Comparison of ENCODE assay signal across 8 mouse cellular contexts in the genomic region with DNA sequence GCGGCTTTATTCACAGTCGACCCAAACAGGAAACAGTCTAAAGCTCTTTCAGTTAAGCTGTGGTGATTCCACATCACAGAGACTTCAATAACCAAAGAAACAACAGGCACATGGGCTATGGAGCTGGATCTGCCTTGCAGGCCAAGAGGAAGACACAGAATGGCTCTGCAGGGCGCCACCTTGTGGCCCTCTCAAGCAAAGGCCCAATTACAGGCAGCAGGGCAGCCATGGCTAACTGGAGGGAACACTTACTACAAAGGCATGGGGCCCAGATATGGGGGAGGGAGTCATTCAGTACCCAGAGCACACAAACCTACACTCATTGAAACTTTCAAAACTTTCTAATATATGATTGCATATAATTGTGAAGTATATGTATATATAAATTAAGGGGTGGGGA. TPM values are rescaled to one million over a fixed set of nuclear protein-coding genes. Genes with fewer than 3 reads are reported as not detected.
DNase-seq lines count a peak whose midpoint lies in the region; ATAC-seq and TF ChIP-seq lines count a peak whose summit lies in the region.
"Had no signal": no experiment of that assay in that cellular context is flagged by ENCODE, and none has a peak within 500 bp of the region (broad histone marks: within the 10 kb centered on the region; RNA-seq: fewer than 3 reads in every experiment).

No protein-coding gene starts in this region.

- no peaks in the 10 kb centered on the region for H3K4me1 ChIP-seq in forebrain, postnatal 0 days (ENCODE audit: insufficient read depth)
- no peaks in the 10 kb centered on the region for H3K4me1 ChIP-seq in hindbrain, embryonic 16.5 days (ENCODE audit: control insufficient read depth, insufficient read depth, low read depth, low read length)
- H3K4me1 ChIP-seq in midbrain, embryonic 13.5 days (replicated peaks) = no peaks in the 10 kb centered on the region
- no peaks in the 10 kb centered on the region for H3K4me1 ChIP-seq in small intestine, adult 2 months (ENCODE audit: control insufficient read depth, insufficient read depth, insufficient read length, low read length)

- peak; percentile 87 for TF ChIP-seq CTCF in forebrain, postnatal 0 days (IDR thresholded peaks at IDR 0.05; ENCODE audit: low read depth)
- peak; percentile 98 for TF ChIP-seq CTCF in left cerebral cortex, adult 2 months (IDR thresholded peaks at IDR 0.05)
- peak; percentile 83 for TF ChIP-seq CTCF in small intestine, adult 2 months (IDR thresholded peaks at IDR 0.05; ENCODE audit: extremely low read depth, insufficient read length, insufficient replicate concordance, low read depth, low read length)

- no peak overlapping the region for H3K27ac ChIP-seq in forebrain, postnatal 0 days (ENCODE audit: low read depth, low read length)
- no peak overlapping the region for H3K27ac ChIP-seq in hindbrain, embryonic 16.5 days (ENCODE audit: low read depth, low read length)
- H3K27ac ChIP-seq in left cerebral cortex, adult 2 months = no peak overlapping the region
- H3K27ac ChIP-seq in midbrain, embryonic 13.5 days = no peak overlapping the region
- H3K27ac ChIP-seq in small intestine, adult 2 months (ENCODE audit: insufficient read depth, low read depth, low read length) = no peak overlapping the region

- TF ChIP-seq POLR2A in small intestine, adult 2 months (IDR thresholded peaks at IDR 0.05; ENCODE audit: low read depth, low read length) = no peak

- no peak overlapping the region for H3K9ac ChIP-seq in forebrain, postnatal 0 days
- H3K9ac ChIP-seq in hindbrain, embryonic 16.5 days (ENCODE audit: low read depth, low read length) = no peak overlapping the region
- H3K9ac ChIP-seq in midbrain, embryonic 13.5 days (replicated peaks) = no peak overlapping the region

- H3K27me3 ChIP-seq in forebrain, postnatal 0 days (ENCODE audit: insufficient read depth, low read length) = no peaks in the 10 kb centered on the region
- no peaks in the 10 kb centered on the region for H3K27me3 ChIP-seq in hindbrain, embryonic 16.5 days (replicated peaks; ENCODE audit: control insufficient read depth, insufficient read depth, low read length)
- 0 out of 2 replicates have a peak, but pooled peaks cover 10% of the 10 kb centered on the region for H3K27me3 ChIP-seq in midbrain, embryonic 13.5 days
- H3K27me3 ChIP-seq in small intestine, adult 2 months (ENCODE audit: control insufficient read depth, insufficient read depth, low read length) = peaks cover 4% of the 10 kb centered on the region; the same call in 1 of the 2 replicates

- peak; percentile 94 for DNase-seq in ZHBTc4 (ENCODE audit: low read depth, low spot score)
- DNase-seq in cerebellum, adult 8-10 months = peak; percentile 85
- peak; percentile 87 for DNase-seq in forebrain, postnatal 0 days
- DNase-seq in left cerebral cortex, adult 2 months (ENCODE audit: extremely low spot score in 1 of 2, low spot score in 2 of 2) = peak; percentile 71 to 80

- 12% methylated on average over 3 of the region's 3 CpGs for WGBS in forebrain, postnatal 0 days
- WGBS in hindbrain, embryonic 16.5 days = 13% methylated on average over 3 of the region's 3 CpGs
- WGBS in midbrain, embryonic 13.5 days = 9% methylated on average over 3 of the region's 3 CpGs
- WGBS in small intestine, adult 2 months = 22% methylated on average over 3 of the region's 3 CpGs

- no peaks in the 10 kb centered on the region for H3K36me3 ChIP-seq in forebrain, postnatal 0 days (ENCODE audit: insufficient read depth)
- H3K36me3 ChIP-seq in hindbrain, embryonic 16.5 days (ENCODE audit: control insufficient read depth, insufficient read depth, low read length) = no peaks in the 10 kb centered on the region
- no peaks in the 10 kb centered on the region for H3K36me3 ChIP-seq in midbrain, embryonic 13.5 days
- no peaks in the 10 kb centered on the region for H3K36me3 ChIP-seq in small intestine, adult 2 months (ENCODE audit: control insufficient read depth, insufficient read depth, low read length)

- peak; percentile 91 for ATAC-seq in forebrain, postnatal 0 days
- peak; percentile 77 for ATAC-seq in hindbrain, embryonic 16.5 days
- peak; percentile 85 for ATAC-seq in midbrain, embryonic 13.5 days

- H3K4me3 ChIP-seq in forebrain, postnatal 0 days (ENCODE audit: low read depth, low read length) = no peak overlapping the region
- H3K4me3 ChIP-seq in hindbrain, embryonic 16.5 days (ENCODE audit: low read length) = no peak overlapping the region
- no peak overlapping the region for H3K4me3 ChIP-seq in left cerebral cortex, adult 2 months
- no peak overlapping the region for H3K4me3 ChIP-seq in midbrain, embryonic 13.5 days (replicated peaks)
- H3K4me3 ChIP-seq in small intestine, adult 2 months (ENCODE audit: low read depth, low read length) = no peak overlapping the region
- H3K4me3 ChIP-seq: myocyte had no signal

- no peaks in the 10 kb centered on the region for H3K9me3 ChIP-seq in forebrain, postnatal 0 days (ENCODE audit: low read length)
- no peaks in the 10 kb centered on the region for H3K9me3 ChIP-seq in hindbrain, embryonic 16.5 days (ENCODE audit: control insufficient read depth, low read length)
- H3K9me3 ChIP-seq in midbrain, embryonic 13.5 days = no peaks in the 10 kb centered on the region

- no peak overlapping the region for H3K4me2 ChIP-seq in forebrain, postnatal 0 days (ENCODE audit: low read depth)
- H3K4me2 ChIP-seq in hindbrain, embryonic 16.5 days (ENCODE audit: low read length) = no peak overlapping the region
- no peak overlapping the region for H3K4me2 ChIP-seq in midbrain, embryonic 13.5 days (replicated peaks)

- intact Hi-C loops in left cerebral cortex, adult 2 months (cut with DNase I) = loop anchor here (2.0 to 5.0 kb wide), 3 partner anchors 54 to 373 kb away; a partner anchor contains a TSS

RNA-seq across cellular contexts. Expression of a gene that starts 7.6 kb away (rescaled TPM):
- total RNA-seq in forebrain, postnatal 0 days (2014; rRNA removed) = 0.33 and 0.46 TPM in 2 replicates
- 0.24 and 0.27 TPM in 2 replicates for polyA plus RNA-seq in forebrain, postnatal 0 days (2015; fragmentation: Nextera tagmentation; extraction: Ambion mirVana)
- polyA plus RNA-seq in hindbrain, embryonic 16.5 days (2015; fragmentation: Nextera tagmentation; extraction: Ambion mirVana) = 0.50 and 0.55 TPM in 2 replicates
- under 1 TPM; 0.29 to 0.37 TPM for total RNA-seq in left cerebral cortex, adult 2 months (2021)
- polyA plus RNA-seq in midbrain, embryonic 13.5 days (2015; fragmentation: Nextera tagmentation; extraction: Ambion mirVana) = 0.72 and 1.0 TPM in 2 replicates
- 0.15 TPM in 1 of 2 replicates, not detected in the other for polyA plus RNA-seq in small intestine, adult 2 months (2012; rRNA removed)

RNA-seq across cellular contexts. Expression of a gene that starts 11.7 kb away (rescaled TPM):
- 17.4 and 25.7 TPM in 2 replicates for total RNA-seq in forebrain, postnatal 0 days (2014; rRNA removed)
- 22.3 and 24.0 TPM in 2 replicates for polyA plus RNA-seq in forebrain, postnatal 0 days (2015; fragmentation: Nextera tagmentation; extraction: Ambion mirVana)
- polyA plus RNA-seq in hindbrain, embryonic 16.5 days (2015; fragmentation: Nextera tagmentation; extraction: Ambion mirVana) = 15.5 and 17.3 TPM in 2 replicates
- 10 to 100 TPM; 15.8 to 16.2 TPM for total RNA-seq in left cerebral cortex, adult 2 months (2021)
- polyA plus RNA-seq in midbrain, embryonic 13.5 days (2015; fragmentation: Nextera tagmentation; extraction: Ambion mirVana) = 15.7 and 16.3 TPM in 2 replicates
- 21.5 and 29.9 TPM in 2 replicates for polyA plus RNA-seq in small intestine, adult 2 months (2012; rRNA removed)

RNA-seq across cellular contexts. Expression of a gene that starts 15.5 kb away (rescaled TPM):
- total RNA-seq in forebrain, postnatal 0 days (2014; rRNA removed) = 36.8 and 37.5 TPM in 2 replicates
- polyA plus RNA-seq in forebrain, postnatal 0 days (2015; fragmentation: Nextera tagmentation; extraction: Ambion mirVana) = 21.3 and 25.3 TPM in 2 replicates
- 16.8 and 29.0 TPM in 2 replicates for polyA plus RNA-seq in hindbrain, embryonic 16.5 days (2015; fragmentation: Nextera tagmentation; extraction: Ambion mirVana)
- 10 to 100 TPM; 30.2 to 37.4 TPM for total RNA-seq in left cerebral cortex, adult 2 months (2021)
- 20.1 and 24.8 TPM in 2 replicates for polyA plus RNA-seq in midbrain, embryonic 13.5 days (2015; fragmentation: Nextera tagmentation; extraction: Ambion mirVana)
- polyA plus RNA-seq in small intestine, adult 2 months (2012; rRNA removed) = 240 and 410 TPM in 2 replicates

RNA-seq across cellular contexts. Expression of a gene that starts 39.1 kb away (rescaled TPM):
- total RNA-seq in forebrain, postnatal 0 days (2014; rRNA removed) = 84.2 and 97.3 TPM in 2 replicates
- 47.7 and 56.7 TPM in 2 replicates for polyA plus RNA-seq in forebrain, postnatal 0 days (2015; fragmentation: Nextera tagmentation; extraction: Ambion mirVana)
- 60.6 and 60.7 TPM in 2 replicates for polyA plus RNA-seq in hindbrain, embryonic 16.5 days (2015; fragmentation: Nextera tagmentation; extraction: Ambion mirVana)
- 10 to 100 TPM; 39.0 to 40.1 TPM for total RNA-seq in left cerebral cortex, adult 2 months (2021)
- polyA plus RNA-seq in midbrain, embryonic 13.5 days (2015; fragmentation: Nextera tagmentation; extraction: Ambion mirVana) = 62.6 and 63.2 TPM in 2 replicates
- polyA plus RNA-seq in small intestine, adult 2 months (2012; rRNA removed) = 13.7 and 29.0 TPM in 2 replicates

RNA-seq across cellular contexts. Expression of a gene that starts 55.6 kb away (rescaled TPM):
- 0.38 and 1.8 TPM in 2 replicates for total RNA-seq in forebrain, postnatal 0 days (2014; rRNA removed)
- 0.28 and 0.44 TPM in 2 replicates for polyA plus RNA-seq in forebrain, postnatal 0 days (2015; fragmentation: Nextera tagmentation; extraction: Ambion mirVana)
- 0.55 and 1.1 TPM in 2 replicates for polyA plus RNA-seq in hindbrain, embryonic 16.5 days (2015; fragmentation: Nextera tagmentation; extraction: Ambion mirVana)
- 1 to 10 TPM in 1 of 2 experiments, under 1 TPM in 1; 0.16 to 1.1 TPM for total RNA-seq in left cerebral cortex, adult 2 months (2021)
- polyA plus RNA-seq in midbrain, embryonic 13.5 days (2015; fragmentation: Nextera tagmentation; extraction: Ambion mirVana) = 0.34 and 0.44 TPM in 2 replicates
- 16.4 and 25.9 TPM in 2 replicates for polyA plus RNA-seq in small intestine, adult 2 months (2012; rRNA removed)
